Mouse (Mus musculus): ENCODE results near the gene Pdss1.

DNA sequence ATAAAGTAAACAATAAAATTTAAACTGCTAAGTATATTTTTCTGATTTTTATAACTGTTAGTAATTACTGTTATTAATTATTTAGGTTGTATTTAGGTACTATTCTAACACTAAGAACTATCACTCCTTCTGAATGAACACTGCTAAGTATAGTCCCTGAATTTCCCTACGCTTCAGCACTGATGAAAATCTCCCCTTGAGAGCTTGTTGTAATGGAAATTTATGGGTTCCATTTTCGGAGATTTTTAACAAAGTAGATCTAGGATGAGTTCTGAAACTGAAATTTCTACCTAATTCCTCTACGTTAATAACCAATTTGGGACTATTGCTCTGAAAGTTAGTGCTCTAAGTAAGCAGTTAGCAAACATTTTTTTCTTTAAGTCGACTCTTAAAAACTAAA lies 59.0 kb downstream of the Pdss1 start:
- no peak for TF ChIP-seq HCFC1 (IDR thresholded peaks at IDR 0.05; ENCODE audit: borderline replicate concordance, insufficient read depth, low read length)
- TF ChIP-seq MAFK (IDR thresholded peaks at IDR 0.05; ENCODE audit: insufficient read depth, low read depth, low read length), result no peak
- no peak for TF ChIP-seq CHD2 (IDR thresholded peaks at IDR 0.05; ENCODE audit: low read depth, low read length)
